Mouse (Mus musculus) common myeloid progenitor, adult 5-6 weeks (primary cell): Measurements from ENCODE around the gene Rps2. TPM values are rescaled to one million over a fixed set of nuclear protein-coding genes. Genes with fewer than 3 reads are reported as not detected.
A peak's percentile ranks its signal among the peaks of the same experiment; 100 is the strongest.

ENCODE experiments used
- ATAC-seq: replicated peaks from 2 replicates; pipeline ENCODE4 v1.8.0; 2016; ENCODE audit warnings: low read depth, mild to moderate bottlenecking, moderate TSS enrichment, inconsistent platforms; ENCODE audit not compliant: poor library complexity, severe bottlenecking
- total RNA-seq: library from RNA; stranded (forward); fragments of 200-1000, 187-1606 nt; gene quantifications from 2 replicates; pipeline ENCODE4 v1.2.3, GENCODE M21; 2017

Gene Rps2
- total RNA-seq, 1 experiment from 2014 or later = 1,907 TPM

DNA sequence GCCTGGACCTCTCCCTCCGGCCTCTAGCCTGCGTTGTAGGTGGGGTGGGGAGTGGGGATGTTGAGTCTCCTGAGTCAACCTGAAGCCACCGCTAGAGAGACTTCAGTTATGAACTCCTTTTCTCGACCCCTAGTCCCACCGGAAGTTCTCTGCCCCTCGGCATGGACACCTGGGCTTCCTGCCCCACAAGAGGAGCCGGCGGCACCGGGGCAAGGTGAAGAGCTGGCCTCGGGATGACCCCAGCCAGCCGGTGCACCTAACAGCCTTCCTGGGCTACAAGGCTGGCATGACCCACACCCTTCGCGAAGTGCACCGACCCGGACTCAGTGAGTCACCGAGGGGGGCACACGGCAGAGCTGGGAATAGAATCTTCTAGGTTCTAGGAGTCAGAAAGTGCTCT is 10.3 kb downstream of the Rps2 start:
- no peak for ATAC-seq

- ATAC-seq = no peak
Observed at GRCm38 (mm10) chr17:24729067-24729466, 11.2 kb downstream of the Rps2 start.

GRCm38 (mm10) chr17:24730787-24731186 is 12.9 kb downstream of the Rps2 start:
- no peak for ATAC-seq

GRCm38 (mm10) chr17:24732233-24732935 is 14.5 kb downstream of the Rps2 start:
- no peak for ATAC-seq

DNA sequence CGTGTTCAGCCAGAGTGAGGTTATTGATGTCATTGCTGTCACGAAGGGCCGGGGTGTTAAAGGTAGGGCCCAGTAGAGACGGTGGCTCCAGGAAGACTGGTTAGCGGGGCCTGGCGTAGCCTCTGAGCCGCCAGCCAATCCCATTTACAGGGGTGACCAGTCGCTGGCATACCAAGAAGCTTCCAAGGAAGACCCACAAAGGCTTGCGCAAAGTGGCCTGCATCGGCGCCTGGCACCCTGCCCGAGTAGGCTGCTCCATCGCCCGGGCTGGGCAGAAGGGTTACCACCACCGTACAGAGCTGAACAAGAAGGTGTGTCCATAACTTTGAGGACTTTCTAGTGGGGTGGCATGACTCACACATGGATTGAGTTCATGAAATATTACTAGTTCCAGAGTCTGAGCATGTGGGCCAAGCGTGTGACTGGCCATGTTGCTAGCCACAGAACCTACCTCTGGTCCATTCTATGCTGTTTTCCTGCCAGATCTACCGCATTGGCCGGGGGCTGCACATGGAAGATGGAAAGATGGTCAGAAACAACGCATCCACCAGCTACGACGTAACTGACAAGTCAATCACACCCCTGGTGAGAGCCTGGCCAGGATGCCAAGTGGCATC is 15.6 kb downstream of the Rps2 start:
- no peak for ATAC-seq

DNA sequence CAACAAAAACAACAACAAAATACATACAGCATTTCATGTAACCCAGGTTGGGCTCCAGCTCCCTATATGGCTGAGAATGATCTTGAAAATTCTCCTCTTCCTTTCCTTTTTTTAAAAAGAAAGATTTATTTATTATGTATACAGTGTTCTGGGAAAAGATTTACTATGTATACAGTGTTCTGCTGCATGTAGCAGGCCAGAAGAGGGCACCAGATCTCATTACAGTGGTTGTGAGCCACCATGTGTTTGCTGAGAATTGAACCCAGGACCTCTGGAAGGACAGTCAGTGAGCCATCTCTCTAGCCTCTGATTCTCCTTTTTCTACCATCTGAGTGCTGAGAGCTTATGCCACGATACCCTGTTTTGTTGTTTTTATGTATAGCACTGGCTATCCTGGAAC is 16.6 kb downstream of the Rps2 start:
- no peak for ATAC-seq

- ATAC-seq = no peak
Observed at GRCm38 (mm10) chr17:24735446-24735845, 17.5 kb downstream of the Rps2 start.

- peak; percentile 97 for ATAC-seq
Observed at GRCm38 (mm10) chr17:24736330-24737051, 18.6 kb downstream of the Rps2 start, which contains the start of gene Msrb1. TSS of gene Msrb1 (plus strand) at chr17:24736642.

DNA sequence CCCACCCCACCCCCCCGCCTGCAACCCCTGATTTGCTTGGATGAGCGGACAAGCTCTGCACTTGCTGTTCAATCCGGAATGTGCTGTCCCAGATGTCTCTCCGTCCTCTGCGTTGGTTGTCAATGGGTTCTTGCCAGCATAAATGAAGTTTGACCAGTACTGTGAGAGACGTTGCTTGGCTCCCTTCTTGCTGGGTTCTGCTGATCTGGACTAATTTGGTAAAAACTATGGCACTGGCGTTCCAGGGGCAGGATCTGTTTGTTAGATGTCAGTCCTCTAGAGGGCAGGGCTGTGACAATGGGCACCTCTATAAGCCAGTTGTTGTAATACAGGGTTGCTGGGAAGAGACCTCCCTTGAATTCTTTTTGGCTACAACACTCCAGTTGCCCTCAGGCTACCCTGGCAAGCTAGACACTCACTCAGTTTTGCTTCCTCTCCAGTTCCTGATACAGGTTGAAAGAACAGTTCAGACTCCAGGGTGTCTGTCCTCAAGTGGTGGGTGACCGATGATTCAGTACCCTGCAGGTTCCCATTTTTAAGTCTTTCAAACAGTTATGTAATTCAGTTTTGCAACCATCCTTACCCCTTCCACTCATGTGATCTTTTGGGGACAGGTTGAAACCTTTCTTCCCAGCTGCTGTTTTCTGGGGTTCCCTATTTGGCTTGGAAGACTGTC is 19.4 kb downstream of the Rps2 start:
- peak; percentile 37 for ATAC-seq

DNA sequence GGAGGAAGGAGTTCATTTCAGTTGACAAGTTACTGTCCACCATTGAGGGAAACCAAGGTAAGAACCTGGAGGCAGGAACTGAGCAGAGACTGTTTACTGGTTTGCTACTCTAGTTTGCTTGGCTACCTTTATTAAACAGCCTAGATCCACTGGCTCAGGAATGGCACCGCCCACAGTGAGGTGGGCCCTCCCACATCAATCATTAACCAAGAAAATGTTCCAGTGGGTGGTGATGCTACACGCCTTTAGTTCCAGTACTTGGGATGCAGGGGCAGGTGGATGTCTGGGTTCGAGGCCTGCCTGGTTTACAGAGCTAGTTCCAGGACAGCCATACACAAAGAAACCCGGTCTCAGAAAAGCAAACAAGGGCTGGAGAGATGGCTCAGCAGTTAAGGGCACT is 20.3 kb downstream of the Rps2 start:
- no peak for ATAC-seq

- no peak for ATAC-seq
Observed at GRCm38 (mm10) chr17:24739926-24740325, 22.0 kb downstream of the Rps2 start.

- no peak for ATAC-seq
Observed at GRCm38 (mm10) chr17:24742307-24742706, 24.4 kb downstream of the Rps2 start.

GRCm38 (mm10) chr17:24743896-24744295 is 26.0 kb downstream of the Rps2 start:
- no peak for ATAC-seq

GRCm38 (mm10) chr17:24744381-24744780 is 26.5 kb downstream of the Rps2 start:
- no peak for ATAC-seq

GRCm38 (mm10) chr17:24745526-24746497 is 27.9 kb downstream of the Rps2 start:
- ATAC-seq = peak; percentile 90

DNA sequence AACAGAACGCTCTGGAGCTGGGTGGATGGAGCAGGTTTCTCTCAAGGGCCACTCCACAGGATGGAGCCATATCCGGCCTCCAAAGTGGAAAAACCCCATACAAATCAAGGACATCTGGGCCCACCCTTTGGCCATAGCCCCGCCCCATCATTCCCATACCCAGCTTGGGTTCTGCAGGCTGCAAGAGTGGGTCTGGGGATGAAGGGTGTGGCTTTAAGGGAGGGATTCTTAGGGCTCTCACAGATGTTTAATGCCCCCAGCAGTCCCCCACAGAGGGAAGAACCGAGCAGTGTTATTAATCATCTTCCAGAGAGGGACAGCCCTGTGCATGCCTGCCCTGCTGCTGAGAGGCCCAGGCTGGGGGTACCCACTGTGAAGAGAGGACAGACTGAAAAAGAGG is 29.1 kb downstream of the Rps2 start:
- ATAC-seq = no peak

- no peak for ATAC-seq
Observed at GRCm38 (mm10) chr17:24751528-24751927, 33.6 kb downstream of the Rps2 start.

DNA sequence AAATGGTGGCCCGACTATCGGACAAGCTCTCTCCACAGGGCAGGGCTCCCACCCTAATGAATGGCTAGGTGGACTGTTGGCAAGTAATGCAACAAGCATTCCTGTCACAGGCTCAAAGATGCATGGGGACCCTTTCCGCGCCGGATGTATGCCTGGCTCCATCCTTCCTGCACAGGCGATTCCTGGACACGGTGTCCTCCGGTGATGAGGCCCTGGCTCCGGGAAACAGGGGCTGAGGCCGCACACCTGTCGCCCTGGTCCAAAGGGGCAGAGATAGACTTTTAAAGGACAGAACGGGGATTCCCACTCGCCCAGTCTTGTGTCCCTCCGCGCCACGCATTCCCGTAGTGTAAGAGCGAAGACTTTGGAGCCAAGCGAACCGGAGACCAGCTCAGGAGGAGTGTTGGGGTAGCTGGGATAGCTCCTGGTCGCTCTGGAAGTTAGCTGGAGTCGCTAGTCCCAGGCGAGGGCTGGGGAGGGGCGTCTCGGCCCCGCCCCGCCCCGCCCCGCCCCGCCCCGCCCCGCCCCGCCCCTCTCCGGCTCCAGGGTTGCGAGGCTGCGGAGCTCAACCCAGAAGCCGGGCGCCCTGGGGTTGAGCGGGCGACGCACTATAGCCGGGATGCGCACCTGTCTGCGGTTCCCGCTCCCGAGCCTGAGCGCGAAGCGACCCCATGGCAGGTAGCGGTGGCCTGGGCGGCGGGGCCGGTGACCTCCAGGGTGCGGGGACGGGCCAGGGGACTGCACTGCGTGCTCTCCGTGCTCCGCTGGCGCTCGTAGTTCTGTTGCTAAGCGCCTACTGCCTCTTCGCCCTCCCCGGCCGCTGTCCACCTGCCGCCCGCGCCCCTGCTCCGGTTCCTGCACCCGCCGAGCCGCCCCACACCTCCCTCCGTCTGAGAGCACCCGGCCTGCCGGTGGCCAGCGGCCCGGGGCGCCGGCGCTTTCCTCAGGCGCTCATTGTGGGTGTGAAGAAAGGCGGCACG is 34.8 kb downstream of the Rps2 start, which contains the start of gene Hs3st6:
Hs3st6 (plus strand) TSS at position 574 of the 980 bp plus-strand sequence.
- peak; percentile 36; the same call in 1 of the 2 replicates for ATAC-seq
